Mouse (Mus musculus): ENCODE measurements around the gene Stoml2. TPM values are rescaled to one million over a fixed set of nuclear protein-coding genes. Genes with fewer than 3 reads are reported as not detected.

Stoml2 gene
- polyA plus RNA-seq, 1 experiment, result 54.6 TPM

- TF ChIP-seq POLR2A (IDR thresholded peaks at IDR 0.05; ENCODE audit: borderline replicate concordance, low read depth, low read length), result no peak
- TF ChIP-seq CTCF (IDR thresholded peaks at IDR 0.05; ENCODE audit: low read depth, low read length), result no peak
- Histone ChIP-seq H3K4me1 (ENCODE audit: control insufficient read depth, insufficient read depth, low read length) (no peaks in the 10 kb centered on the region), H3K27ac (ENCODE audit: insufficient read depth, low read depth, low read length) (no peak overlapping the region), H3K4me3 (ENCODE audit: insufficient read depth, low read length) (no peak overlapping the region)
Measured at GRCm38 (mm10) chr4:42978062-42978461, 53.4 kb downstream of the Stoml2 start.

Other genes with a start within 250 kb of the Stoml2 start
- not detected in 2 replicates for gene Fam205a1, start 177.8 kb downstream of the Stoml2 start, polyA plus RNA-seq (2012; ENCODE audit: insufficient read depth, insufficient read length, missing spikeins)
- not detected in 2 replicates for gene Gm12394, start 174.9 kb downstream of the Stoml2 start, polyA plus RNA-seq (2012; ENCODE audit: insufficient read depth, insufficient read length, missing spikeins)
- not detected in 2 replicates for gene Fam205c, start 157.5 kb downstream of the Stoml2 start, polyA plus RNA-seq (2012; ENCODE audit: insufficient read depth, insufficient read length, missing spikeins)
- gene Phf24, start 115.0 kb downstream of the Stoml2 start, polyA plus RNA-seq (2012; ENCODE audit: insufficient read depth, insufficient read length, missing spikeins), result 0.20 and 0.70 TPM in 2 replicates
- gene Dnajb5, start 81.9 kb downstream of the Stoml2 start, polyA plus RNA-seq (2012; ENCODE audit: insufficient read depth, insufficient read length, missing spikeins), result 11.7 and 13.5 TPM in 2 replicates
- not detected in 2 replicates for gene 1700022I11Rik, start 62.1 kb downstream of the Stoml2 start, polyA plus RNA-seq (2012; ENCODE audit: insufficient read depth, insufficient read length, missing spikeins)
- 157 and 165 TPM in 2 replicates for gene Vcp, start 31.2 kb downstream of the Stoml2 start, polyA plus RNA-seq (2012; ENCODE audit: insufficient read depth, insufficient read length, missing spikeins)
- gene Fancg, start 21.2 kb downstream of the Stoml2 start, polyA plus RNA-seq (2012; ENCODE audit: insufficient read depth, insufficient read length, missing spikeins), result 13.3 and 23.9 TPM in 2 replicates
- 8.3 and 9.4 TPM in 2 replicates for gene Pigo, start 5.9 kb downstream of the Stoml2 start, polyA plus RNA-seq (2012; ENCODE audit: insufficient read depth, insufficient read length, missing spikeins)
- gene Fam214b, start 14.5 kb upstream of the Stoml2 start, polyA plus RNA-seq (2012; ENCODE audit: insufficient read depth, insufficient read length, missing spikeins), result 50.4 and 55.1 TPM in 2 replicates
- gene Unc13b, start 27.2 kb upstream of the Stoml2 start, polyA plus RNA-seq (2012; ENCODE audit: insufficient read depth, insufficient read length, missing spikeins), result 0.38 and 0.45 TPM in 2 replicates
- not detected in 2 replicates for gene Atp8b5, start 235.4 kb upstream of the Stoml2 start, polyA plus RNA-seq (2012; ENCODE audit: insufficient read depth, insufficient read length, missing spikeins)

Measured in bone marrow macrophage, adult 2 months (primary cell).